Mouse (Mus musculus): ENCODE results near the gene Gm5065. TPM values are rescaled to one million over a fixed set of nuclear protein-coding genes. Genes with fewer than 3 reads are reported as not detected.

Gm5065 gene
- polyA plus RNA-seq (2014; fragmentation: Nextera tagmentation; extraction: Ambion mirVana), result not detected in 2 replicates

GRCm38 (mm10) chr7:5350237-5350636 is at the start of gene Gm5065:
Gm5065 (plus strand) TSS chr7:5350537.
- ATAC-seq (replicated peaks; ENCODE audit: low FRiP score, low TSS enrichment, low read depth) (no peak), DNase-seq (ENCODE audit: low spot score) (no peak)
- WGBS, result 75% methylated on average over 1 of the region's 1 CpGs
- H3K27ac ChIP-seq (ENCODE audit: low read depth), result no peak within 1 kb of the TSS
- no peak within 1 kb of the TSS for H3K9ac ChIP-seq (ENCODE audit: low read length)
- no peaks in the 10 kb centered on the region for H3K36me3 ChIP-seq (ENCODE audit: control insufficient read depth, insufficient read depth, low read length)
- no peaks in the 10 kb centered on the region for H3K27me3 ChIP-seq (replicated peaks; ENCODE audit: control insufficient read depth, insufficient read depth, low read length)
- no peaks in the 10 kb centered on the region for H3K4me1 ChIP-seq (replicated peaks; ENCODE audit: control insufficient read depth, insufficient read depth, low read length)
- H3K4me3 ChIP-seq (ENCODE audit: low read depth, low read length), result no peak within 1 kb of the TSS
- peaks cover 6% of the 10 kb centered on the region; the same call in 1 of the 2 replicates for H3K9me3 ChIP-seq (ENCODE audit: control insufficient read depth, low read length)
- no peak within 1 kb of the TSS for H3K4me2 ChIP-seq (ENCODE audit: low read length)

GRCm38 (mm10) chr7:5327511-5327910 is 22.8 kb upstream of the Gm5065 start:
- Histone ChIP-seq H3K36me3 (ENCODE audit: control insufficient read depth, insufficient read depth, low read length) (no peaks in the 10 kb centered on the region), H3K9me3 (ENCODE audit: control insufficient read depth, low read length) (no peaks in the 10 kb centered on the region; the same call in 1 of the 2 replicates), H3K4me2 (ENCODE audit: low read length) (no peak overlapping the region), H3K9ac (ENCODE audit: low read length) (no peak overlapping the region), H3K27me3 (replicated peaks; ENCODE audit: control insufficient read depth, insufficient read depth, low read length) (no peaks in the 10 kb centered on the region), H3K27ac (ENCODE audit: low read depth) (no peak overlapping the region), H3K4me1 (replicated peaks; ENCODE audit: control insufficient read depth, insufficient read depth, low read length) (no peaks in the 10 kb centered on the region), H3K4me3 (ENCODE audit: low read depth, low read length) (no peak overlapping the region)
- DNase-seq (ENCODE audit: low spot score), result no peak
- no peak for ATAC-seq (replicated peaks; ENCODE audit: low FRiP score, low TSS enrichment, low read depth)
- WGBS, result 87% methylated on average over 1 of the region's 1 CpGs

- H3K4me1 ChIP-seq (replicated peaks; ENCODE audit: control insufficient read depth, insufficient read depth, low read length), result no peaks in the 10 kb centered on the region
- 81% methylated on average over 4 of the region's 4 CpGs for WGBS
- DNase-seq (ENCODE audit: low spot score), result no peak
- peaks cover 8% of the 10 kb centered on the region; the same call in 1 of the 2 replicates for H3K9me3 ChIP-seq (ENCODE audit: control insufficient read depth, low read length)
- no peak within 1 kb of the TSS for H3K4me3 ChIP-seq (ENCODE audit: low read depth, low read length)
- H3K9ac ChIP-seq (ENCODE audit: low read length), result no peak within 1 kb of the TSS
- no peaks in the 10 kb centered on the region for H3K36me3 ChIP-seq (ENCODE audit: control insufficient read depth, insufficient read depth, low read length)
- ATAC-seq (replicated peaks; ENCODE audit: low FRiP score, low TSS enrichment, low read depth), result no peak
- no peaks in the 10 kb centered on the region for H3K27me3 ChIP-seq (replicated peaks; ENCODE audit: control insufficient read depth, insufficient read depth, low read length)
- no peak within 1 kb of the TSS for H3K27ac ChIP-seq (ENCODE audit: low read depth)
- no peak within 1 kb of the TSS for H3K4me2 ChIP-seq (ENCODE audit: low read length)
These were observed 598 bp downstream of the Gm5065 start, which contains the start of gene Nlrp2 for GRCm38 (mm10) chr7:5350935-5351334. Nlrp2 (minus strand) TSS chr7:5351035.

GRCm38 (mm10) chr7:5363599-5363998 is 13.3 kb downstream of the Gm5065 start:
- WGBS, result 97% methylated on average over 5 of the region's 5 CpGs
- Histone ChIP-seq H3K9me3 (ENCODE audit: control insufficient read depth, low read length) (peaks cover 7% of the 10 kb centered on the region; the same call in 1 of the 2 replicates), H3K36me3 (ENCODE audit: control insufficient read depth, insufficient read depth, low read length) (no peaks in the 10 kb centered on the region), H3K9ac (ENCODE audit: low read length) (no peak overlapping the region), H3K4me3 (ENCODE audit: low read depth, low read length) (no peak overlapping the region), H3K4me1 (replicated peaks; ENCODE audit: control insufficient read depth, insufficient read depth, low read length) (no peaks in the 10 kb centered on the region), H3K27ac (ENCODE audit: low read depth) (no peak overlapping the region), H3K4me2 (ENCODE audit: low read length) (no peak overlapping the region), H3K27me3 (replicated peaks; ENCODE audit: control insufficient read depth, insufficient read depth, low read length) (no peaks in the 10 kb centered on the region)
- DNase-seq (ENCODE audit: low spot score), result no peak
- ATAC-seq (replicated peaks; ENCODE audit: low FRiP score, low TSS enrichment, low read depth), result no peak

GRCm38 (mm10) chr7:5366724-5367123 is 16.4 kb downstream of the Gm5065 start:
- no peak overlapping the region for H3K9ac ChIP-seq (ENCODE audit: low read length)
- H3K9me3 ChIP-seq (ENCODE audit: control insufficient read depth, low read length), result 0 out of 2 replicates have a peak, but pooled peaks cover 2% of the 10 kb centered on the region
- H3K36me3 ChIP-seq (ENCODE audit: control insufficient read depth, insufficient read depth, low read length), result no peaks in the 10 kb centered on the region
- H3K27ac ChIP-seq (ENCODE audit: low read depth), result no peak overlapping the region
- no peaks in the 10 kb centered on the region for H3K27me3 ChIP-seq (replicated peaks; ENCODE audit: control insufficient read depth, insufficient read depth, low read length)
- DNase-seq (ENCODE audit: low spot score) (no peak), ATAC-seq (replicated peaks; ENCODE audit: low FRiP score, low TSS enrichment, low read depth) (no peak)
- no peak overlapping the region for H3K4me2 ChIP-seq (ENCODE audit: low read length)
- 78% methylated on average over 2 of the region's 2 CpGs for WGBS
- H3K4me1 ChIP-seq (replicated peaks; ENCODE audit: control insufficient read depth, insufficient read depth, low read length), result no peaks in the 10 kb centered on the region
- H3K4me3 ChIP-seq (ENCODE audit: low read depth, low read length), result no peak overlapping the region

GRCm38 (mm10) chr7:5406201-5406600 is 55.9 kb downstream of the Gm5065 start:
- ATAC-seq (replicated peaks; ENCODE audit: low FRiP score, low TSS enrichment, low read depth) (no peak), DNase-seq (ENCODE audit: low spot score) (no peak)
- Histone ChIP-seq H3K36me3 (ENCODE audit: control insufficient read depth, insufficient read depth, low read length) (no peaks in the 10 kb centered on the region), H3K27ac (ENCODE audit: low read depth) (no peak overlapping the region), H3K4me1 (replicated peaks; ENCODE audit: control insufficient read depth, insufficient read depth, low read length) (no peaks in the 10 kb centered on the region), H3K9ac (ENCODE audit: low read length) (no peak overlapping the region), H3K9me3 (ENCODE audit: control insufficient read depth, low read length) (0 out of 2 replicates have a peak, but pooled peaks cover 4% of the 10 kb centered on the region), H3K27me3 (replicated peaks; ENCODE audit: control insufficient read depth, insufficient read depth, low read length) (no peaks in the 10 kb centered on the region), H3K4me2 (ENCODE audit: low read length) (no peak overlapping the region), H3K4me3 (ENCODE audit: low read depth, low read length) (no peak overlapping the region)
- 35% methylated on average over 2 of the region's 2 CpGs for WGBS

Other genes with a start within 250 kb of the Gm5065 start
- gene Rfpl4, start 233.6 kb upstream of the Gm5065 start, polyA plus RNA-seq (2014; fragmentation: Nextera tagmentation; extraction: Ambion mirVana), result not detected in 2 replicates
- 0.54 and 0.72 TPM in 2 replicates for gene Rasl2-9, start 224.6 kb upstream of the Gm5065 start, polyA plus RNA-seq (2014; fragmentation: Nextera tagmentation; extraction: Ambion mirVana)
- gene Vmn1r55, start 200.9 kb upstream of the Gm5065 start, polyA plus RNA-seq (2014; fragmentation: Nextera tagmentation; extraction: Ambion mirVana), result not detected in 2 replicates
- not detected in 2 replicates for gene Vmn1r56, start 153.8 kb upstream of the Gm5065 start, polyA plus RNA-seq (2014; fragmentation: Nextera tagmentation; extraction: Ambion mirVana)
- not detected in 2 replicates for gene Vmn1r57, start 132.0 kb upstream of the Gm5065 start, polyA plus RNA-seq (2014; fragmentation: Nextera tagmentation; extraction: Ambion mirVana)
- gene Nlrp2, start 498 bp downstream of the Gm5065 start, polyA plus RNA-seq (2014; fragmentation: Nextera tagmentation; extraction: Ambion mirVana), result not detected in 2 replicates
- not detected in 2 replicates for gene Vmn1r58, start 62.9 kb downstream of the Gm5065 start, polyA plus RNA-seq (2014; fragmentation: Nextera tagmentation; extraction: Ambion mirVana)
- gene Vmn1r59, start 106.2 kb downstream of the Gm5065 start, polyA plus RNA-seq (2014; fragmentation: Nextera tagmentation; extraction: Ambion mirVana), result not detected in 2 replicates
- gene Vmn2r28, start 143.4 kb downstream of the Gm5065 start, polyA plus RNA-seq (2014; fragmentation: Nextera tagmentation; extraction: Ambion mirVana), result not detected in 2 replicates
- not detected in 2 replicates for gene Vmn1r60, start 196.8 kb downstream of the Gm5065 start, polyA plus RNA-seq (2014; fragmentation: Nextera tagmentation; extraction: Ambion mirVana)

All from intestine, embryonic 14.5 days (tissue).